Mouse (Mus musculus): Measurements from ENCODE around the gene Kndc1.

GRCm38 (mm10) chr7:139894655-139895557 is at the start of gene Kndc1:
- TF ChIP-seq CTCF (IDR thresholded peaks at IDR 0.05; ENCODE audit: borderline replicate concordance, insufficient read depth, low read depth, low read length), result no peak
- TF ChIP-seq POLR2A (IDR thresholded peaks at IDR 0.05; ENCODE audit: borderline replicate concordance, insufficient read depth, low read length), result peak; percentile 41; the same call in 1 of the 2 replicates
